Mouse (Mus musculus) fat pad, adult 2 months (tissue): ENCODE data around the gene Tjp2.
A peak's percentile ranks its signal among the peaks of the same experiment; 100 is the strongest.
"Not testable (repeated sequence)": the region's sequence is repeated elsewhere in the genome, so short reads cannot be mapped to it uniquely, and the experiment has no call there.

Experiments
- DNase-seq: peaks from one replicate; pipeline ENCODE4 v3.0.0-alpha.2; 2011; ENCODE audit warnings: low read depth, low spot score; ENCODE audit errors: extremely low read depth

The Tjp2 gene

GRCm38 (mm10) chr19:24134144-24134911, 90.5 kb downstream of the Tjp2 start:
- no peak for DNase-seq

- DNase-seq: no peak
These were observed 101.1 kb downstream of the Tjp2 start for GRCm38 (mm10) chr19:24123534-24124290.

GRCm38 (mm10) chr19:24123087-24123486, 101.7 kb downstream of the Tjp2 start:
- DNase-seq: no peak

- DNase-seq: no peak
These were observed 102.2 kb downstream of the Tjp2 start for GRCm38 (mm10) chr19:24122647-24123046.

GRCm38 (mm10) chr19:24120811-24121210, 104.0 kb downstream of the Tjp2 start:
- no peak for DNase-seq

GRCm38 (mm10) chr19:24118775-24119174, 106.1 kb downstream of the Tjp2 start:
- DNase-seq: no peak

GRCm38 (mm10) chr19:24111581-24111980, 113.2 kb downstream of the Tjp2 start:
- DNase-seq: no peak

GRCm38 (mm10) chr19:24107707-24108106, 117.1 kb downstream of the Tjp2 start:
- DNase-seq: no peak

GRCm38 (mm10) chr19:24103802-24104201, 121.0 kb downstream of the Tjp2 start:
- DNase-seq: no peak

- DNase-seq: no peak
These were observed 122.2 kb downstream of the Tjp2 start for GRCm38 (mm10) chr19:24102562-24103126.

- DNase-seq: no peak
These were observed 123.6 kb downstream of the Tjp2 start for GRCm38 (mm10) chr19:24101183-24101582.

- DNase-seq: no peak
These were observed 126.1 kb downstream of the Tjp2 start for GRCm38 (mm10) chr19:24098691-24099090.

GRCm38 (mm10) chr19:24097666-24098455, 127.0 kb downstream of the Tjp2 start:
- no peak for DNase-seq

- DNase-seq: not testable (repeated sequence)
These were observed 132.8 kb downstream of the Tjp2 start for GRCm38 (mm10) chr19:24092060-24092459.

- DNase-seq: peak; percentile 95
These were observed 134.5 kb downstream of the Tjp2 start for GRCm38 (mm10) chr19:24090366-24090765.

- no peak for DNase-seq
These were observed 139.5 kb downstream of the Tjp2 start for GRCm38 (mm10) chr19:24085306-24085705.

- DNase-seq: no peak
These were observed 144.3 kb downstream of the Tjp2 start for GRCm38 (mm10) chr19:24080417-24081080.

GRCm38 (mm10) chr19:24077658-24078057, 147.2 kb downstream of the Tjp2 start:
- DNase-seq: no peak

GRCm38 (mm10) chr19:24076536-24076935, 148.3 kb downstream of the Tjp2 start:
- DNase-seq: peak; percentile 85

GRCm38 (mm10) chr19:24075927-24076326, 148.9 kb downstream of the Tjp2 start:
- DNase-seq: peak; percentile 96

GRCm38 (mm10) chr19:24073155-24073554, 151.7 kb downstream of the Tjp2 start:
- DNase-seq: no peak
